Mouse (Mus musculus) inflammation-experienced regulatory T-cells, adult 6 months (primary cell): Measurements from ENCODE around the gene Thsd7a. TPM values are rescaled to one million over a fixed set of nuclear protein-coding genes. Genes with fewer than 3 reads are reported as not detected.

Experiments
- ATAC-seq: one replicate; pipeline ENCODE4 v1.8.0; 2017
- polyA plus RNA-seq, 3 experiments: library from polyadenylated mRNA; unstranded; fragments of 100-300 nt; shearing (Covaris generic); gene quantifications; one replicate each; pipeline ENCODE4 v1.2.1; 2017

The Thsd7a gene
- polyA plus RNA-seq, 3 experiments from 2014 or later, result not detected

GRCm38 (mm10) chr6:12649633-12650032 lies 99.6 kb downstream of the Thsd7a start:
- no peak for ATAC-seq

- ATAC-seq, result no peak
Measured at GRCm38 (mm10) chr6:12628637-12629246, 120.5 kb downstream of the Thsd7a start.

DNA sequence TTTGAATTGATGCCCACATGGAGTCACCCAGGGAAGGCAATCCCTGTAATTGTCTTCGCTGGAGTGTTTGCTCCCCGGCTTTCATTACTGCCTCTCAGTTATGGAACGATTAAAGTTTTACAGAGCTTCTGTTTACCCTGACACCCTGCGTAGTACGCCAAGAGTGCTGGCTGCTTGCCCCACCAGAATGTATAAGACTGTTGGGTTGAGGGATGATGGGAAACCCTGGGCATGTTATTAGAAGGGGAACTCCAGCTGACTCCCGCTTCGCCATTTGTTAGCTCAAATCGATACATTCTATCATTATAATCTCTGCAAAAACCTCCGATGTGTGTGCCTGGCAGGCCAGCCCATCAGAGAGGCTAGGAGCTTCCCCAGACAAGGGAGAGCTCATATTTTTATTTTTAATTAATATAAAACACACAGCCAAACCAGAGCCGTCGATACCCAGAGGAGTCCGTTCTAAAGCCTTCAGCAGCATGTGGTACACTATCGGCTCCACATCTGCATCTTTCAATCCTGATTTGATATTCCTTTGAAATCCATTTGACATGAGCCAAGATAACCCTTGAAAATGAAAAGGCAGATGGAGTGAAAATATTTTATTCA lies 142.5 kb downstream of the Thsd7a start:
- ATAC-seq, result no peak

- ATAC-seq, result no peak
Measured at GRCm38 (mm10) chr6:12602927-12603326, 146.3 kb downstream of the Thsd7a start.

GRCm38 (mm10) chr6:12602161-12602560 lies 147.0 kb downstream of the Thsd7a start:
- no peak for ATAC-seq

DNA sequence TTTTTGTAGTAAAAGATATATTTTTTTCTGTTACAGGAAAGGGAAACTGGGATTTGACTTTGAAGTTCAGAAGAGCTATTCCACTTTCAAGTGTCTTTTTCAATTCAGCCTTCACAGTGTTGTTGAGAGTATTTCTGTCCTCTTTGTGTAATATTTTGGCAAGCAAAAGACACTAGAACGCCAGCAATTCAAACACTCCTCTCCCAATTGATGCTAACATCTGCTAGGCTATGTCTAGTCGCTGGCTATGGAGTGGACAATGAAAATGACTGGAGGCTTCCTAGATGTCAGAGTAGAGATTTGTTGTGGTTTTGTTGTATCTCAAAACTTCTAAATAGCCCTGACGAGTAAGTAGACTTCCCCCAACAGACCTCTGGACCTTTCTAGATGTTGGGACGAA lies 164.8 kb downstream of the Thsd7a start:
- no peak for ATAC-seq

- no peak for ATAC-seq
Measured at GRCm38 (mm10) chr6:12581143-12581542, 168.1 kb downstream of the Thsd7a start.

DNA sequence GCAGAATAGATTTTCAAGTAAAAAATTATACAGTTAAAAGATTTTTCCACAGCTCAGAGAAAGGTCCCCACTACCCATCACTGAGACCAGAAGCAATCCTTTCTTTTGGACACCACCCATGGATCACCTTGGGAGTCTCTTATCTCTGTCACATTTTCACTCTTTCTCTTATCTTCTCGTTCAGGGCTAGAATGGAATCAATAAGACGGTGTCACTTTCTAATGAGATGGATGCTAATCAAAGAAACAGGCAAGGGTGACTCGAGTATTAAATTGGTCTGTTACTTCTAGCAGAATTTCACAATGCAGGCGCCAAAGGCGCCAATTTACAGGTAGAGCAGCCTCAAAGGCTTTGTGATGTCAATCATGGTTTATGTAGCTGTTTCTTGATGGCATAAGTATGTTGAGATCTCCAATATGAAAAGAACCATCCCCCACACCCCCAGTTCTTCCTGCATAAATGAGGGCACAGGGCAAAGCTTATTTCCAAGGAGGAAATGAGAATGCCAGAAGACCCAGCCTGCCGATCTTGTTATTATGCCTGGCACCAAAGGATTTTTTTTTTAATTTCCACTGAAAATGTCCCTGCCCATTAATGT lies 173.5 kb downstream of the Thsd7a start:
- no peak for ATAC-seq

DNA sequence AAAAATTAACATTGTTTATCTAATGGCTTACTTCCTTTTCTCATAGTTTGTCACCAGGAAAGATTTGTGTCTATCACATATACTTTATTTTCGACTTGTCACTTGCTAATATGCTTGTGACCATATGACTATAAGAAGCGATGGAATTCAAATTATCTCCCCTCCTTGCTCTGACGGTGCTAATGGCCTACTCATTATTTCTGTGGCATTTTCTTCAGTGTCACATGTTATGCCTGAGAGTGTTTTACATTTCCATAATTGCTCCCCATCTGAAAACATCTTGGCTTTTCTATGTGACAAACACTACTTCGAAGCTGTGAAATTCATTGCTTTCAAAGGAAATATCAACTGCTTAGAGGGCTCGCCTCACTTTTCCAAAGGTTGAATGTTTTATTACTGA lies 177.0 kb downstream of the Thsd7a start:
- ATAC-seq, result no peak

DNA sequence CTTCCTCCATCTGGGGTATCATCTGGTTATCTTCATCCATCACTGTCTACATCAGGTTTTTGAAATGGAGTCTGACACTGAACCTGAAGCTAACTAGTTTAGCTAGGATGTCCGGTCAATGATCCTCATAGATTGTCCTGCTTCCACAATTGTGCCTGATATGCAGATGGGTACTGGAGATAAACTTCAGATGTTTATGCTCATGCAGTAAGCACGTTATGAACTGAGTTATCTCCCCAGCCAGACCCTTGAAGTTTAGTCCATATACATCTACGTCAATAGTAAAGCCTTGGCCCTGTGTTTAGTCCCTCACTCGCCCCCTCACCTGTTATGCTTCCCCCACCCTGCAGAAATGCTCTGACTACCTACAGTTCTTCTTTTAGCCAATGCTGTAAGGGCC lies 184.1 kb downstream of the Thsd7a start:
- no peak for ATAC-seq

GRCm38 (mm10) chr6:12562336-12562735 lies 186.9 kb downstream of the Thsd7a start:
- ATAC-seq, result no peak

GRCm38 (mm10) chr6:12560500-12560899 lies 188.7 kb downstream of the Thsd7a start:
- ATAC-seq, result no peak

GRCm38 (mm10) chr6:12555114-12556099 lies 193.8 kb downstream of the Thsd7a start:
- no peak for ATAC-seq

DNA sequence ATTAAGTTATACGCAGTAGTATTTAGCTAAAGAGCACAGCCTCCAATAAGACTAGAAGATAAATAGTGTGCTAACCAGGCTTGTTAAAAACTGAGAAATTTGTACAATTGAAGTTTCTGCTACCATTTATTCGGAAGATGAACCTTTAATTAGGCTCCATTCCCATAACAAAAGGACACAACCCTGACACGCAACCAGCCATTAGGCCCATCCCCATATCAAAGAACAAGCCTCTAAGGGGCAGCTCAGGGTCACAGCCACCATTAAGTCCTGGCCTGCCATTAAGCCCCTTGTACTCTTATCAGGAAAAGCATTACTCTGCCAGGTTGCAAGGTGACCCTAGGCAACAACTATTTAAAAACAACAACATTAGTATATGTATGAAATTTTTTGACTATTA lies 198.0 kb downstream of the Thsd7a start:
- no peak for ATAC-seq

DNA sequence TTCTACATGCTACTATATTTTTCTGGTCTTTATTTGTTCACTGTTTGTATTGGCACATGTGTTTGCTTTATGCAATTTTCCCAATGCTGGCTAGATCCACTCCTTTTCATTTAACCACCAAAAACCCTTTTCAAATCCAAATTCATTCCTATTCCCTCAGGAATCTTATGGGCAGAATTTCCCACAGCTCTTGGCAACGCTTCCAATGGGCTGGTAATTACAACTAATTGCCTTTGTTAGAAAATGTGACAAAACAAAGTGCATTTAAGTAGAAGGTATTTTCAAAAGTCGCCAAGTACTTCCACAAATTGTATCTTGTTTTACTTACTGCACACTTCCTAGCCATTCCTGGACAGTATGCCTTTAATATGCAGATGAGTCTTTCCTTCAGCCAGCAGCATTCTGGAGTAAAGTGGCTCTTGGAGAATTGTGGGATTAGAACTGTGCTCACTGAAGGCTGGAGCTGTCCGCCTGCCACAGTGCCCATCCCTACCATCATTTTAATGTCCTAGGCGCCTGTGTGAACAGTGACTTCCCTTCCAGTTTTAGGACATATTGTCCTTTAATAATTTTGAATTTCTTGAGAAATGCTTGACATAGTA lies 199.1 kb downstream of the Thsd7a start:
- ATAC-seq, result no peak

- ATAC-seq, result no peak
Measured at GRCm38 (mm10) chr6:12544096-12544495, 205.1 kb downstream of the Thsd7a start.

DNA sequence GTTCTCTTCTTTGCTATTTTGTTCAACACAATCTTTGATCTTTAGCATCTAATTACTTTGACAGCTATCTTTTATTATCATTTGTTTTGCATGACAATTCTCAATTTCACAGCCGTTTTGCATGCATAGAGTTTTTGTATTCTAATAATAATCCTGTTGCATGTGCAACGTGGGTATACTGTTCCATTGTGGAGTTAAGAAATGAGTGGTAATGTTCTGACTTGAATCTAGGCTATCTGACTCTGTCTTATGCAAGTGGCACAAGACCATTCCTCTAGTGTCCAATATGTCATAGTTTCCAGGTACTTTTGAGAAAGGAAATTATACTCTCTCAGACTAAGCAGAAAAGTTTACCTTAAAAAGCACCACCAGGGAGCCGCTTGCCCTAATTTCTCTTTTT lies 206.7 kb downstream of the Thsd7a start:
- no peak for ATAC-seq

DNA sequence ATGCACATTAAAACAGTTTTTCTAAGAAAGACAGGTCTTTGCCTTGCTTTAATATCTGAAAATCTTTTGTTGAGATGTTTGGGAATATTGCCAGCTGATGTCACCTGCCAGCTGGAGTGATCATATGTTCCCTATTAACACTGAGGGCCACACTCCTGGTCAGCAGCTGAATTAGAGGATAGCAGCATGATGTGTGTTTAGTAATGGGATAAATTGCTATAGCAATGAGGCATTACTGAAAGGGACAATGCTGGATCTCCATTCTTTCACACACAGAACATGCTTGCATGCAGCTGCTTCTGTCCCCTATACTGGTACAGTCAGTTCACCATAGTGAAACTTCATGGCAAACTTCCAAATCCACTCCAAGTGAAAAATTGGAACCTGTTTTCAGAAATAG lies 230.1 kb downstream of the Thsd7a start:
- ATAC-seq, result no peak

- ATAC-seq, result no peak
Measured at GRCm38 (mm10) chr6:12518283-12518903, 230.8 kb downstream of the Thsd7a start.

DNA sequence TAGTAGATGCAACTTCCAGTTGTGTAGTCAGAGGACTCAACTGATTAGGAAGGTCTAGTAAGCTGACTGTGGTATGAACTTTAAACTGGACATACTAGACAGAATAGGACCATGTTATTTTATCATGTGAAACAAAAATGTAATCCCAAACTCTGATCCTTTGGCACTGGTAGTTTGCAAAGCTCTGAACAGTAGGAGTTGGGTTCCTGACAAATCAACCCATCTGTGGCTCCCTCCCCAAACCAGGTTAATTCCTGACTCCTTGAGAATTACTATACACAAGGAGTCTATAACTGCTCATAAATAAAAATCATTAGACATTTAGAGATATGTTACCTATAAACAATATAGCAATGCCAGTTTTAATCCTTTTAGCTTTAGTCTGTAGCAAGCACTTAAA lies 231.5 kb downstream of the Thsd7a start:
- ATAC-seq, result no peak

DNA sequence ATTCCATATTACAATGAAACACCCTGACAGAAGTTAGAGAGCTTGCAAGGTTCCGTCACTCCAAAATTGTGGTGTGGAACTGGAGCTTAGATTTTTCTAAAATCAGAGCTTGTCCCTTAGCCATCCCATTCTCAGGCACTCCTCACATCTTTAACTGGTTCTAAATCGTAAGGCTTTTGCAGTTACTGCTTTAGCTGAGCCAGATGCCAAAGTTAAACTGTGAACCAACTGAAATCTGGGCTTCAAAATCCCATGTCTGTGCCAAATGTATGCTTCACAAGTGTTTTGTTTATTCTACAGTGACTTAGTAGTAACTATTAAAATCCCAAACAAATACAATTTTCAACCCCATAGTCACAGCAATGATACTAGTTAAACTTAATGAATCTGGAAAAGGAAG lies 242.3 kb downstream of the Thsd7a start:
- no peak for ATAC-seq

DNA sequence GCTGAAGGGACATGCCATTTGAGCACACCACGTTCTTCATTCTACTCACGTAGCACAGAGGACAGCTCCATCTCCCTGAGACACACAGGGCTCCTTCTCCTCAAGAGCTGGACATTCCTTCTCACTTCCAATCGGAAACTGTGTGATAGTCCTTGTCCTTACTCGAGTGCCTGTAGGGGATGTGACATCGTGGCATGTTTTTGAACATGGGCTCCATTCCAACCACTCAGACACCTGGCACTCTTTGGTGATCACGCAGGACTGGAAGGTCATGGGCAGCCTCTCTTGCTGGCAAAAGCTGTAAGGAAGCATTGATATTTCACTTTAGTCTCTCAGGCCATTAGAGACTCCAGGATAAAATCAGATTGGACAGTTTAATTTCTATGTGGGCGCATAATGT lies 245.3 kb downstream of the Thsd7a start:
- no peak for ATAC-seq
